Mouse (Mus musculus) cortical plate, adult 2 months (tissue): ENCODE measurements around the gene Ezh1. TPM values are rescaled to one million over a fixed set of nuclear protein-coding genes. Genes with fewer than 3 reads are reported as not detected.
"Not testable (repeated sequence)": the region's sequence is repeated elsewhere in the genome, so short reads cannot be mapped to it uniquely, and the experiment has no call there.

ENCODE experiments used
- H3K27ac ChIP-seq: fragments of 200-500 bp; 2 replicates; pipeline ENCODE4 v1.5.1; 2012; ENCODE audit warnings: low read length, control low read depth, inconsistent platforms; ENCODE audit not compliant: insufficient read depth
- H3K4me1 ChIP-seq: fragments of 200-500 bp; 2 replicates; pipeline ENCODE4 v1.6.1; 2011; ENCODE audit warnings: low read length; ENCODE audit not compliant: control insufficient read depth, insufficient read depth
- H3K4me3 ChIP-seq: fragments of 200-500 bp; 2 replicates; pipeline ENCODE4 v1.5.1; 2011; ENCODE audit warnings: mild to moderate bottlenecking, low read length, control low read depth; ENCODE audit not compliant: insufficient read depth
- CTCF ChIP-seq: fragments of 200-500 bp; IDR thresholded peaks from 2 replicates; pipeline ENCODE4 v1.5.1; 2011; ENCODE audit warnings: mild to moderate bottlenecking, control low read depth, low read length; ENCODE audit not compliant: insufficient read depth; ENCODE audit errors: extremely low read depth
- POLR2A ChIP-seq: fragments of 200-500 bp; IDR thresholded peaks from 2 replicates; pipeline ENCODE4 v1.6.1; 2011; ENCODE audit warnings: mild to moderate bottlenecking, low read length, control low read depth; ENCODE audit not compliant: insufficient read depth; ENCODE audit errors: extremely low read depth
- polyA plus RNA-seq: library from polyadenylated mRNA; depleted of rRNA; stranded (reverse); fragments of >200 nt; gene quantifications from 2 replicates; pipeline ENCODE4 v1.2.3, GENCODE M21; 2012

The Ezh1 gene
- polyA plus RNA-seq, 1 experiment = 51.9 TPM

DNA sequence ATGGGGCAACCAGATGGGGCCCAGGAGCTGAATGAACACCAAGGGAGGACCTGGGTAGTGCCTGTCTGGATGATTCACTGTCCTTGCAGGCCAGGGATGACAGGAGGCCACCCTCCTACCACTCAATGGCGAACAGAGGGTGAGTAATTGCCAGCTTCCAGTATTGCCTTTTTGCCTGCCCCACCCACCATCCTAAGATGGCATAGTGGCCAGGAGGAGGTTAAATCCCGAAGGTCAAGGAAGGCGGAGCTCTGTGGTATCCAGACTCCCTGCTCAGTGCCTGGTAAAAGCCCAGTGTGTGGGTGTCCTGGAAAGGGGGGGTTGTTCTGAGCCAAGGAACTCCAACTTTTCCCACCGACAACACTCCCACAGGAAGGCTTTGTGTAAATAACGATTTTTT, 64.0 kb downstream of the Ezh1 start:
- Histone ChIP-seq H3K4me1 (no peaks in the 10 kb centered on the region), H3K27ac (no peak overlapping the region), H3K4me3 (no peak overlapping the region)
- TF ChIP-seq POLR2A = no peak
- no peak for TF ChIP-seq CTCF

DNA sequence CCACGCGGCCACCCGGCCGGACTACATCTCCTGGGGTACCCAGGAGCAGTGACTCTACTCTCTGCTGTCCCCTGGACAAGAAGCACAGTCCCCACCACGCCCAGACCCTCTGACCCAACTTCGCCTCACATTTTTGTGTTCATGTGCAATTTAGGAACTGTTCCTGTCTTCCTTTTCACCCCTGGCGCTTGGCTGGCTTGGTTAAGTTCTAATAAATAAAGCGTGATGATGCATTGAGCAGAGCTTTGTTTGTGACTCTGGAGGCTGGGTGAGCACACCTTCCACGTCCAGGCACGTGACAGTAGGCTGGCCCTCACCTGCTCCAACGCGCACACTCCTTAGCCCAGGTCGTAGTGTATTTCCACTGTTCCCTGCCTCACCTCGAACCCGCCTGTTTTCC, 64.7 kb downstream of the Ezh1 start:
- Histone ChIP-seq H3K4me1 (no peaks in the 10 kb centered on the region), H3K27ac (no peak overlapping the region), H3K4me3 (no peak overlapping the region)
- TF ChIP-seq POLR2A = no peak
- TF ChIP-seq CTCF = no peak

GRCm38 (mm10) chr11:101160981-101161505, 65.2 kb downstream of the Ezh1 start:
- H3K27ac ChIP-seq, H3K4me3 ChIP-seq, H3K4me1 ChIP-seq: not testable (repeated sequence)

DNA sequence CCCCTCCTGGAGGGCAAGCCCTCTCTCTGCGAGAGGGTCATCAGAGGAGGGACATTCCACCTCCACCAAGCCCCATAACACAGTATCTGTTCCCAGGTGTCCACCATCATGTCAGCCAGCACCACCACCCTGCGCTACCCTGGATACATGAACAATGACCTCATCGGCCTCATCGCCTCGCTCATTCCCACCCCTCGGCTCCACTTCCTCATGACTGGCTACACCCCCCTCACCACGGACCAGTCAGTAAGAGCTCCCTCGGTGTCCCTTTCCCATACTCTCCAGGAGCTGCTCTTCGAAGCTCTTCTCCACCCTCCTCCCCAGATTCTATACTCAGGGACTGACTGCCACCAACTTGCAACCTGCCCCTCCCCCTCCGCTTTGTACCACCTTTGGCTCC, 66.1 kb downstream of the Ezh1 start:
- H3K4me1 ChIP-seq, H3K27ac ChIP-seq, H3K4me3 ChIP-seq: not testable (repeated sequence)

GRCm38 (mm10) chr11:101155728-101156371, 70.4 kb downstream of the Ezh1 start, which contains the start of gene Tubg2:
Gene Tubg2 (plus strand): TSS chr11:101155907.
- H3K4me1 ChIP-seq = no peaks in the 10 kb centered on the region
- TF ChIP-seq POLR2A = peak; percentile 69
- TF ChIP-seq CTCF = no peak
- peak within 1 kb of the TSS; percentile 49; the same call in 1 of the 2 replicates for H3K27ac ChIP-seq
- H3K4me3 ChIP-seq = peak within 1 kb of the TSS; percentile 53

GRCm38 (mm10) chr11:101155151-101155550, 71.1 kb downstream of the Ezh1 start:
- Histone ChIP-seq H3K4me3 (peak overlapping the region; percentile 53; the same call in 1 of the 2 replicates), H3K4me1 (no peaks in the 10 kb centered on the region), H3K27ac (no peak overlapping the region)
- TF ChIP-seq CTCF (no peak), POLR2A (no peak)

- TF ChIP-seq CTCF (no peak), POLR2A (no peak)
- Histone ChIP-seq H3K4me1 (no peaks in the 10 kb centered on the region), H3K27ac (no peak overlapping the region), H3K4me3 (no peak overlapping the region)
These were observed 71.6 kb downstream of the Ezh1 start for GRCm38 (mm10) chr11:101154648-101155047.

- H3K27ac ChIP-seq = no peak overlapping the region
- TF ChIP-seq CTCF = no peak
- no peak for TF ChIP-seq POLR2A
- no peak overlapping the region for H3K4me3 ChIP-seq
- H3K4me1 ChIP-seq = no peaks in the 10 kb centered on the region
These were observed 73.4 kb downstream of the Ezh1 start for GRCm38 (mm10) chr11:101152825-101153224.

DNA sequence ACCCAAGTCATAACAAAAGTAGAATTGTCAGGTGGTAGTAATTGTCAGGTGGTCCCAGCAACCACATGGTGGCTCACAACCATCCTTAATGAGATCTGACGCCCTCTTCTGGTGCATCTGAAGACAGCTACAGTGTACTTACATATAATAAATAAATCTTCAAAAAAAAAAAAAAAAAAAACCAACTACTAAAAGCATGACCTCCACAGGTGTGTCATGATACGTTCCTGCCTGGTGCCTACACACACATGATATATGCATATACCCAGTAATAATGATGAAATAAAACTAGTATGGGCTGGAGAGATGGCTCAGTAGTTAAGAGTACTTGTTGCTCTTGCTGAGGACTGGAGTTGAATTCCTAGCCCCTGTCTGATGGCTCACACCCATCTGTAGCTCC, 75.2 kb downstream of the Ezh1 start:
- TF ChIP-seq POLR2A = no peak
- TF ChIP-seq CTCF = no peak
- Histone ChIP-seq H3K4me3 (no peak overlapping the region), H3K4me1 (no peaks in the 10 kb centered on the region), H3K27ac (no peak overlapping the region)

GRCm38 (mm10) chr11:101149178-101150105, 76.8 kb downstream of the Ezh1 start:
- TF ChIP-seq CTCF (no peak), POLR2A (no peak)
- no peaks in the 10 kb centered on the region for H3K4me1 ChIP-seq
- H3K27ac ChIP-seq = 0 out of 2 replicates have a peak overlapping the region, but pooled peaks have one; percentile 43
- H3K4me3 ChIP-seq = no peak overlapping the region
